Mouse (Mus musculus) hematopoietic multipotent progenitor cell, adult 10-12 weeks (in vitro differentiated cells): Measurements from ENCODE around the gene Stambpl1. TPM values are rescaled to one million over a fixed set of nuclear protein-coding genes. Genes with fewer than 3 reads are reported as not detected.

Source experiments
- polyA plus RNA-seq: library from polyadenylated mRNA; stranded (reverse); fragments of >175 nt; gene quantifications from 2 replicates; pipeline ENCODE4 v1.2.3, GENCODE M21; 2012; ENCODE audit warnings: low replicate concordance

Stambpl1 gene
- polyA plus RNA-seq = 6.6 and 19.3 TPM in 2 replicates

GRCm38 (mm10) chr19:34192008-34192963 lies at the start of gene Stambpl1:
Gene Stambpl1 (plus strand): TSS chr19:34192229.

GRCm38 (mm10) chr19:34165891-34166290 lies 26.1 kb upstream of the Stambpl1 start, which contains the start of gene Ankrd22:
Gene Ankrd22 (minus strand): TSS chr19:34166053.

DNA sequence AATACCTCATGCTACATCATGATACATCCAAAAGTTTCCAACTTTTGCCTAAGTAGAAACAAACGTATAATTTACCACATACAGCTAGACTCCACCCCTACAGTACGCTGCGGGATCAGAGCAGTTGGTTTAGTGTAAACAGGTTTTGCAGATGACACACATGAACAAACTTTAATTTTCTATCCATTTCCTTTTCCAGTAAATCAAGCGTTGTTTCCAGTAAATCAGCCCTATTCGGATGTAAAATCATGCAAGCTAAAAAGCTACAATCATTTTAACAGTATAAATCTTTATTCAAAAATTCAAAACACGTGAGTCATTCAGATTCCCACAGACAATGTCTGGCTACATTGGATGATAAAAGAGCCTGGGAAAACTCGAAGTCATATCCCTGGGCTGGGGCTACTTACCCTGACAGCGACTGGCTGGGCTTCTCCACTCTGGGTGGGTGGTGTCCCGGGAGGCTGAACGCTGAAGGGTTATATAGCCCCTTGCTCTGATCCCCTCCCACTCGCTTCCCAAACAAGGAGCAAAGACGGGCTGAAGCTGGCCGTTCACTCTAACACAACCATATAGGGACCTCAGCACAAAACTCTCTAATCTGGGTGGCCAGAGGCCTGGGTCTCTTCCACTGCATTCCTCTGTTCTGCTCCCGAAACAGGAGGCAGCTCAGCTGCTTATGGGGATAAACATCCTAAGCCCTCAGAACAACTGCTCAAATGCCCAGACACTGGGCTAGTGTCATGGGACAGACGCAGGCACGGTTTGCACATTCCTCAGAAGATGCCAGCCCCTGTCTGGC lies 63.1 kb downstream of the Stambpl1 start, which contains the start of gene Acta2:
Gene Acta2 (minus strand): TSS at position 711 of the 802 bp plus-strand sequence.

Other genes with a start within 250 kb of the Stambpl1 start
- not detected in 2 replicates for gene Lipf, start 231.0 kb upstream of the Stambpl1 start, polyA plus RNA-seq
- gene Lipk, start 183.9 kb upstream of the Stambpl1 start, polyA plus RNA-seq = not detected in 2 replicates
- gene Lipn, start 124.9 kb upstream of the Stambpl1 start, polyA plus RNA-seq = not detected in 2 replicates
- not detected in 2 replicates for gene Lipm, start 91.3 kb upstream of the Stambpl1 start, polyA plus RNA-seq
- gene Ankrd22, start 26.2 kb upstream of the Stambpl1 start, polyA plus RNA-seq = 0.08 and 0.18 TPM in 2 replicates
- gene Acta2, start 63.4 kb downstream of the Stambpl1 start, polyA plus RNA-seq = 0.24 and 0.40 TPM in 2 replicates
- 0.45 and 1.1 TPM in 2 replicates for gene Fas, start 98.4 kb downstream of the Stambpl1 start, polyA plus RNA-seq